Mouse (Mus musculus) small intestine, adult 2 months (tissue): ENCODE results near the gene Agap1.

Source experiments
- CTCF ChIP-seq: fragments of 200-500 bp; IDR thresholded peaks from 2 replicates; pipeline ENCODE4 v1.5.1; 2012; ENCODE audit warnings: low read depth, mild to moderate bottlenecking, control low read depth, inconsistent platforms, low read length, moderate library complexity, mixed read lengths; ENCODE audit not compliant: insufficient replicate concordance, insufficient read length; ENCODE audit errors: extremely low read depth
- POLR2A ChIP-seq: fragments of 200-500 bp; IDR thresholded peaks from 2 replicates; pipeline ENCODE4 v1.6.1; 2012; ENCODE audit warnings: low read depth, mild to moderate bottlenecking, control low read depth, inconsistent platforms, low read length, moderate library complexity

DNA sequence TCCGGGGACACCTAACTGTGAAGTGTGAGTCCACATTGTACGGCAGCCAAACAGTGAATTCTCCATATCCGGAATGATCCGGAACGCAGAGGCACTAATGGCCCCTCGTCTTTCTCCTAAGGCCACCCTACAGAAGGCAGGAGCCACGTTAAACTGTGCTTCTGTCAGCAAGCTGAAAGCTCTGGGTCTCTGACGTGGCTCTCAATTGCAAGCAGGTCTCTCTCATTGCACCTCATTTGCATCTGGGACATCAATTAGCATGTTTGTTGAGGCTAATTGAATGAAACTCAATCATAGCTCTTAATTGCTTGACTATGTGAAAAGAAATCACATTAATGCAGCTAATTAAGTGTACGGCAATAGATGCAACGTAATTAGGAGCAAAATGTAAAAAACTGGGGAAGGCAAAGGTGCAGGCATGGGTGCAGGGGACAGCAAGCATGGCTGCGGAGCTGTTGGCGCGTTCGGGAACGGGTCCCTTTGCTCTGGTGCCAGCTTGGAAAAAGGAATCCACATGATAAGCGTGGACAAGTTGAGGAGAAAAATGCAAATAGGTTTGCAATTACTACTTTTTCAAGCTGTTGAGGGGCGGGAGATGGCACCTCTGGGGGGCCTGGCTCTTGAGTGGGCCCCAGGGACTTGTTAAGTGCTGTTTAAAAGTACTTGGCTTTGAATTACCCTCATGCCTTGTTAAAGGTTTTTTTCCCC is 284.6 kb downstream of the Agap1 start:
- TF ChIP-seq CTCF (no peak), POLR2A (no peak)
